Mouse (Mus musculus): ENCODE measurements around the gene Cfap221. TPM values are rescaled to one million over a fixed set of nuclear protein-coding genes. Genes with fewer than 3 reads are reported as not detected.
A peak's percentile ranks its signal among the peaks of the same experiment; 100 is the strongest.

Cfap221 gene
- polyA plus RNA-seq, 1 experiment from 2014 or later: 0.39 TPM

GRCm38 (mm10) chr1:119997644-119998043 lies 610 bp upstream of the Cfap221 start:
- peak overlapping the region; percentile 72 for H3K4me2 ChIP-seq
- H3K4me3 ChIP-seq: peak overlapping the region; percentile 51
- ATAC-seq (ENCODE audit: borderline replicate concordance, extremely low read depth, low FRiP score, low TSS enrichment): 0 out of 2 replicates have a peak, but pooled peaks have one; percentile 4
- H3K27ac ChIP-seq: no peak overlapping the region
- H3K4me1 ChIP-seq: no peaks in the 10 kb centered on the region
- H3K27me3 ChIP-seq: no peaks in the 10 kb centered on the region
- no peaks in the 10 kb centered on the region for H3K9me3 ChIP-seq
- WGBS: 23% methylated on average over 5 of the region's 5 CpGs
- no peak overlapping the region for H3K9ac ChIP-seq
- H3K36me3 ChIP-seq: no peaks in the 10 kb centered on the region

DNA sequence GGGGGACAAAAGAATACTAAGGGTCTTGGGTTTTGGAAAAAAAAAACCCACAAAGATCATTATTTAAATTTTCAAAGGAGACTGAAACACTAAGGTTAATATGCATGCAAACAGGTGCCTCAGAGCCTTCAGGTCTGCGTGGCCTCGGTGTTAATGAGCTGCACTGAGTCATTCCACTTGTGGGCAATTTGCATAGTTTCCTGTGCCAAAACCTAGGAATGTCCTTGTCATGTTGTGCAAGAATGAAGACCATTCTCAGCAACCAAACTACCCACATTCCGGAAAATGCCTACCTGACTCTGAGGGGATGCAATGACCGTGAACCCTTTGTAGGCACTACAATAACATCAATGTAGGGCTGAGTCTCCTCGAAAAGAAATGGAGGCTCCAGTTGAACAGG lies 10.5 kb downstream of the Cfap221 start:
- H3K4me3 ChIP-seq: no peak overlapping the region
- H3K9me3 ChIP-seq: no peaks in the 10 kb centered on the region

DNA sequence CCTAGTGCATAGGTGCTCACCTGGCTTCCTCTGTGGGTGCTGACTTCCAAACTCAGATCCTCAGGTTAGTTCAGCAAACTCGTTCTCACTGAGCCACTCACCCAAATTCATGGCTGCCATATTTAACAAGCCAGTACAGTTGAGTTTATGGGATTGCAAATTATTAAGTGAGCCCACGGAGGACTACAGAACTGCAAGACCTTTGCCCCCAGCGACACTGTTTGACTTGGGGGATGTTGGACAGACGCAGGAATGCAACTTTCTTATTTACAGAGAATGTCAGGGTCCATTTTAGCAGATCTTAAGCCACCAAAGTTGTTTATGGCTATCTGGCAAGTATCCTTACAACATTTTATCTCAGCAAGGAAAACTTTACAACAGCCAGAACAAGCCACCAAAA lies 21.9 kb downstream of the Cfap221 start:
- ATAC-seq (ENCODE audit: borderline replicate concordance, extremely low read depth, low FRiP score, low TSS enrichment): no peak
- H3K9me3 ChIP-seq: no peaks in the 10 kb centered on the region
- WGBS: 52% methylated on average over 4 of the region's 4 CpGs
- no peaks in the 10 kb centered on the region for H3K36me3 ChIP-seq
- H3K9ac ChIP-seq: no peak overlapping the region
- no peak overlapping the region for H3K27ac ChIP-seq
- no peak overlapping the region for H3K4me3 ChIP-seq
- no peaks in the 10 kb centered on the region for H3K27me3 ChIP-seq
- H3K4me2 ChIP-seq: no peak overlapping the region
- no peaks in the 10 kb centered on the region for H3K4me1 ChIP-seq

More for the DNA sequence above, 10.5 kb downstream of the Cfap221 start:
- H3K36me3 ChIP-seq: no peaks in the 10 kb centered on the region
- no peak overlapping the region for H3K4me2 ChIP-seq
- no peaks in the 10 kb centered on the region for H3K4me1 ChIP-seq
- H3K9ac ChIP-seq: no peak overlapping the region
- H3K27me3 ChIP-seq: no peaks in the 10 kb centered on the region
- no peak for ATAC-seq (ENCODE audit: borderline replicate concordance, extremely low read depth, low FRiP score, low TSS enrichment)
- no peak overlapping the region for H3K27ac ChIP-seq
- WGBS: 78% methylated on average over 5 of the region's 5 CpGs

DNA sequence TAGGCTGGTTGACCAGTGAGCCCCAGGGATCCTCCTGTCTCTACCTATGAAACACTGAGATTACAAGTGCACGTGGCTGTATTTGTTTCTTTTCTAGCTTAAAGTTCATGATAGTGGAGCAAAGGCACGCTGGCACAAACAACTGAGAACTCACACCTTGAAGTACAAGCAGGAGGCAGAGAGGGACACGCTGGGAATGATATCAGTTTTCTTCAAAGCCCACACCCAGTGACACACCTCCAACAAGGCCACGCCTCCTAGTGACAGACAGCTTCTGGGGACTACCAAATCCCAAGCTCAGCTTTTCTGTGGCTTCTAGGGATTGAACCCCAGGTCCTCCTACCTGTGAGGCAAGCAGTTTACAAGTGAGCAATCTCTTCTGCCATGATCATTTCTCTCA lies 23.9 kb downstream of the Cfap221 start:
- no peak overlapping the region for H3K9ac ChIP-seq
- no peak overlapping the region for H3K4me2 ChIP-seq
- H3K36me3 ChIP-seq: no peaks in the 10 kb centered on the region
- H3K27ac ChIP-seq: no peak overlapping the region
- WGBS: 27% methylated on average over 4 of the region's 4 CpGs
- H3K4me3 ChIP-seq: no peak overlapping the region
- H3K4me1 ChIP-seq: no peaks in the 10 kb centered on the region
- H3K27me3 ChIP-seq: no peaks in the 10 kb centered on the region
- H3K9me3 ChIP-seq: no peaks in the 10 kb centered on the region
- ATAC-seq (ENCODE audit: borderline replicate concordance, extremely low read depth, low FRiP score, low TSS enrichment): no peak

DNA sequence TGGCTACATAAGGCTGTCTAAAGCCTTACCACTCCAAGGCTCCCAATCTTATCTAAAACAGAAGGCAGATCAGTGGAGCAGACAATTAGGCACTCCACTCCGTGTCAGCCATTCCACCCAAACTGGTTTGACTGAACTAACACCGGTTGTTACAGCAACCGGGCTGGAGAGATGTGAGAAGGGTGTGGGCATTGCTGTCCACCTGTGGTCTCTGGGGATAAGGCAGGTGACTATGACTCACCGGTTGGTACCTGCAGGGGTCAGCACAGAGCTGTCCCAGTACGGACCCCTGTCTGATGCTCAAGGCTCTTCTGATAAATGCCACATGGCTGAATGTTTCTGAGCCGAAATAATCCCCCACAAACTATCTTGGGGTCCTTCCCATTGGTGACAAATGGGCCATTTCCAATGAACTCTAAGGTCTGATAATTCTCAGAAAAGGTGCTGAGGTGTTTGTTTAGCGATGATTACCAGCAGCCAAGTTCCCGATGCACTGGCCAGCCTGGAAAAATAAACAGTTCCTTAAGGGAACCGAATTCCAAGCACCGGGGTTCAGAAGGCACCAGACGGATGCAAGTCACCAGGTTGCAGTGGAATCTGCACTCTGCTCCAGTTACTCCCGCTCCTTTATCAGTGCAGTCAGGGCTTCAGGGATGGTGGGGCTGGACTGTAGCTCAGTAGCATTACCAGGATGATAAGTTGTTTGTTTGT lies 31.1 kb downstream of the Cfap221 start:
- no peak overlapping the region for H3K4me3 ChIP-seq
- no peaks in the 10 kb centered on the region for H3K27me3 ChIP-seq
- 15% methylated on average over 12 of the region's 12 CpGs for WGBS
- H3K4me1 ChIP-seq: no peaks in the 10 kb centered on the region
- no peaks in the 10 kb centered on the region for H3K9me3 ChIP-seq
- no peak overlapping the region for H3K27ac ChIP-seq
- peak; percentile 60; the same call in 1 of the 2 replicates for ATAC-seq (ENCODE audit: borderline replicate concordance, extremely low read depth, low FRiP score, low TSS enrichment)
- H3K9ac ChIP-seq: no peak overlapping the region
- no peaks in the 10 kb centered on the region for H3K36me3 ChIP-seq
- no peak overlapping the region for H3K4me2 ChIP-seq

GRCm38 (mm10) chr1:119959920-119960319 lies 37.1 kb downstream of the Cfap221 start:
- H3K27me3 ChIP-seq: no peaks in the 10 kb centered on the region
- H3K9me3 ChIP-seq: no peaks in the 10 kb centered on the region
- H3K27ac ChIP-seq: no peak overlapping the region
- no peak overlapping the region for H3K4me3 ChIP-seq
- H3K9ac ChIP-seq: no peak overlapping the region
- H3K4me1 ChIP-seq: no peaks in the 10 kb centered on the region
- no peaks in the 10 kb centered on the region for H3K36me3 ChIP-seq
- no peak overlapping the region for H3K4me2 ChIP-seq
- WGBS: 46% methylated on average over 7 of the region's 7 CpGs
- no peak for ATAC-seq (ENCODE audit: borderline replicate concordance, extremely low read depth, low FRiP score, low TSS enrichment)

- WGBS: 86% methylated on average over 4 of the region's 4 CpGs
- Histone ChIP-seq H3K4me3 (no peak overlapping the region), H3K4me2 (no peak overlapping the region), H3K27me3 (no peaks in the 10 kb centered on the region), H3K4me1 (no peaks in the 10 kb centered on the region), H3K36me3 (no peaks in the 10 kb centered on the region), H3K9ac (no peak overlapping the region), H3K9me3 (no peaks in the 10 kb centered on the region), H3K27ac (no peak overlapping the region)
- ATAC-seq (ENCODE audit: borderline replicate concordance, extremely low read depth, low FRiP score, low TSS enrichment): peak; percentile 53; the same call in 1 of the 2 replicates
Observed at GRCm38 (mm10) chr1:119959464-119959863, 37.6 kb downstream of the Cfap221 start.

- H3K27ac ChIP-seq: no peak overlapping the region
- H3K27me3 ChIP-seq: no peaks in the 10 kb centered on the region
- H3K4me3 ChIP-seq: no peak overlapping the region
- no peak overlapping the region for H3K4me2 ChIP-seq
- 28% methylated on average over 9 of the region's 9 CpGs for WGBS
- no peaks in the 10 kb centered on the region for H3K9me3 ChIP-seq
- no peak overlapping the region for H3K9ac ChIP-seq
- no peaks in the 10 kb centered on the region for H3K36me3 ChIP-seq
- ATAC-seq (ENCODE audit: borderline replicate concordance, extremely low read depth, low FRiP score, low TSS enrichment): no peak
- no peaks in the 10 kb centered on the region for H3K4me1 ChIP-seq
Observed at GRCm38 (mm10) chr1:119957716-119958222, 39.3 kb downstream of the Cfap221 start.

GRCm38 (mm10) chr1:119954680-119955079 lies 42.4 kb downstream of the Cfap221 start:
- WGBS: 71% methylated on average over 2 of the region's 2 CpGs

GRCm38 (mm10) chr1:119953456-119953855 lies 43.6 kb downstream of the Cfap221 start:
- Histone ChIP-seq H3K27me3 (no peaks in the 10 kb centered on the region), H3K27ac (no peak overlapping the region), H3K4me3 (no peak overlapping the region), H3K4me1 (no peaks in the 10 kb centered on the region), H3K9ac (no peak overlapping the region), H3K36me3 (no peaks in the 10 kb centered on the region), H3K4me2 (no peak overlapping the region), H3K9me3 (no peaks in the 10 kb centered on the region)
- 75% methylated on average over 9 of the region's 9 CpGs for WGBS
- ATAC-seq (ENCODE audit: borderline replicate concordance, extremely low read depth, low FRiP score, low TSS enrichment): no peak

More at GRCm38 (mm10) chr1:119954680-119955079, 42.4 kb downstream of the Cfap221 start:
- Histone ChIP-seq H3K4me3 (no peak overlapping the region), H3K27me3 (no peaks in the 10 kb centered on the region), H3K9me3 (no peaks in the 10 kb centered on the region), H3K9ac (no peak overlapping the region), H3K4me1 (no peaks in the 10 kb centered on the region), H3K4me2 (no peak overlapping the region), H3K36me3 (no peaks in the 10 kb centered on the region), H3K27ac (no peak overlapping the region)
- no peak for ATAC-seq (ENCODE audit: borderline replicate concordance, extremely low read depth, low FRiP score, low TSS enrichment)

DNA sequence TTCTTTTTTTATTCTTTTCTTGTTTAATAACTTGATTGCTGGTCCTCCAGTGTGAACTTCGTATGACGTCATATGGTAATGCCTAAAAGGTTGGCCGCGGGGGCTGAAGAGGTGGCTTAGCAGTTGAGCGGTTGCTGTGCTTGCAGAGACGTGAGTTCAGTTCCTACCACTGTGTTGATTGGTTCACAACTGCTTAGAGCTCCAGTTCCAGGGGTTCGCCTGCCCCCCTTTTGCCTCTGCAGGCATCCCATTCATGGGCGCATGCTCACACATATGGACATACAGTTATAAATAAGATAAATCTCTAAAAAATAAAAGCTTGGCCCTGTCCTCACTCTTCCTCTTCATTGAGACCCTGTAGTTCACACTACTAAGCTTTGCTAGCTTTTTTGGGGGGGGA lies 46.9 kb downstream of the Cfap221 start:
- H3K9me3 ChIP-seq: no peaks in the 10 kb centered on the region
- no peaks in the 10 kb centered on the region for H3K36me3 ChIP-seq
- ATAC-seq (ENCODE audit: borderline replicate concordance, extremely low read depth, low FRiP score, low TSS enrichment): no peak
- no peak overlapping the region for H3K9ac ChIP-seq
- 90% methylated on average over 8 of the region's 8 CpGs for WGBS
- H3K27me3 ChIP-seq: no peaks in the 10 kb centered on the region
- H3K4me2 ChIP-seq: no peak overlapping the region
- no peak overlapping the region for H3K27ac ChIP-seq
- no peaks in the 10 kb centered on the region for H3K4me1 ChIP-seq
- H3K4me3 ChIP-seq: no peak overlapping the region

DNA sequence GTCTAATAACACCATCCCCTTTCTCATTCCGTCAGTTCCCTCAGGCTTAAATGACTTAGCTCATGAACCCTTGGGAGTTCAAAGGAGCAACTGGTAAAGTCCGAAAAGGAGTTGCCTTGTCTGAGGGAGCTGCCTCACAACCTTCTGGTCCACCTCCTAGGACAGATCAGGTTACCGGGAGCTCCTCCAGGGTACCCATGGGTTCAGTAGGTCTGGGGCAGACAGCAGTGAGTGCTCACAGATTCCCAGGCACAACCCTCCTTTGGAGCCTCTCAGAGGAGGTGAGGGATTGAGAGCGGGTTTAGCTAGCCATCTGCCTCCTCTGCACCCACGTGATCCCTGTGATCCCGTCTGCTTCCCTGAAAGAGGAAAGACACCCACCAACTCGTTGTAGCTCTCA lies 60.2 kb downstream of the Cfap221 start:
- ATAC-seq (ENCODE audit: borderline replicate concordance, extremely low read depth, low FRiP score, low TSS enrichment): no peak
- Histone ChIP-seq H3K4me1 (no peaks in the 10 kb centered on the region), H3K27me3 (no peaks in the 10 kb centered on the region), H3K4me3 (no peak overlapping the region), H3K27ac (no peak overlapping the region), H3K36me3 (no peaks in the 10 kb centered on the region), H3K4me2 (no peak overlapping the region), H3K9me3 (no peaks in the 10 kb centered on the region), H3K9ac (no peak overlapping the region)
- 25% methylated on average over 7 of the region's 7 CpGs for WGBS
